8 mouse cellular contexts compared by ENCODE assay signal in the genomic region with DNA sequence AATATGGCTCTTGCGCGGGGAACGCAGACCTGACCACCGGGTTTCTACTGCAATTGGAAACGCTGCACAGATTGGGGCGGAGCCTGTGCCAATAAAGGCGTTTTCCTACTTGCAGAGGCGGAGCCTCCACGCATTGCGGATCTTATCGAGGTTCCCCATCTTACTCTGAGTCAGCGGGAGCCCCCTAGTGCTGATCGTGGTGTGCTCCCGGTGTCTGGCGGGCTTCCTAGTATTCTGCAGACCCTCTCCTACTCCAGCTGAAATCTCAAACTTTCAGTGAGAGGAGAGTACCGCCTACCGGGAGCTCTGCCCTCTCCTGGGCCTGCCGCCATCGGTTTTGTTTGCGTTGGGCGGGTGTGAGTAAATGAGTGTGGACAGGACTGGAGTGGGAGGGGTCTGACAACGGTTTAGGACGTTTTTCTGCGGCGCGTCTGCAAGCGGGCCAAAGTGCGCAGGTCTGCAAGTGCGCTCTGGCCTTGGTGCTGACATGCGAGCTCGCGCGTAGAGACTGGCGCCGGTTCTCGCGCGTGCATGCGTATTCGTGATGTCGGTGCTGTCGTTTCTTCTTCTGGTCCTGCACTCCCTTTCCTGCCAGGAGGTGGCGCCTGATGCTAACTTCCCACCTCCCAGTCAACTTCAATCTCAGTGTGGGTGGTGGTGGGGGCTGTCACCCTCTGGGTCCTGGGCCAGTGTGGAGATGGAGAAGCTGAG. TPM values are rescaled to one million over a fixed set of nuclear protein-coding genes. Genes with fewer than 3 reads are reported as not detected.
DNase-seq lines count a peak whose midpoint lies in the region; ATAC-seq and TF ChIP-seq lines count a peak whose summit lies in the region.

No protein-coding gene starts in this region.

- no peaks in the 10 kb centered on the region for H3K27me3 ChIP-seq in hindbrain, embryonic 16.5 days (replicated peaks; ENCODE audit: control insufficient read depth, insufficient read depth, low read length)

- peak overlapping the region; percentile 88 for H3K4me2 ChIP-seq in hindbrain, embryonic 16.5 days (ENCODE audit: low read length)

- peak overlapping the region; percentile 62 for H3K4me3 ChIP-seq in gastrocnemius, adult 2 months
- peak overlapping the region; percentile 46 for H3K4me3 ChIP-seq in hindbrain, embryonic 16.5 days (ENCODE audit: low read length)

- intact Hi-C loops in gastrocnemius, adult 2 months (cut with DNase I) = no loop called here

- H3K36me3 ChIP-seq in hindbrain, embryonic 16.5 days (ENCODE audit: control insufficient read depth, insufficient read depth, low read length) = no peaks in the 10 kb centered on the region

- peak; percentile 98 for ATAC-seq in common myeloid progenitor, adult 5-6 weeks (replicated peaks; ENCODE audit: low read depth, poor library complexity, severe bottlenecking)
- ATAC-seq in hindbrain, embryonic 16.5 days = peak; percentile 86

- peak overlapping the region; percentile 68 for H3K9ac ChIP-seq in hindbrain, embryonic 16.5 days (ENCODE audit: low read depth, low read length)

- DNase-seq in adipocyte (ENCODE audit: low spot score) = peak; percentile 35
- peak; percentile 87 for DNase-seq in gastrocnemius, adult 2 months
- peak; percentile 90 to 94 for DNase-seq in left cerebral cortex, adult 18-20 months (ENCODE audit: low spot score in 2 of 2)
- peak; percentile 71 for DNase-seq in lung, postnatal 36 days
- DNase-seq in retina, embryonic 14.5 days (ENCODE audit: low spot score) = peak; percentile 94
- peak; percentile 37 for DNase-seq in urinary bladder, adult 2 months (ENCODE audit: low spot score)

- WGBS in hindbrain, embryonic 16.5 days = under 1% methylated on average over 43 of the region's 43 CpGs

- H3K9me3 ChIP-seq in hindbrain, embryonic 16.5 days (ENCODE audit: control insufficient read depth, low read length) = no peaks in the 10 kb centered on the region

- H3K4me1 ChIP-seq in hindbrain, embryonic 16.5 days (ENCODE audit: control insufficient read depth, insufficient read depth, low read depth, low read length) = peaks cover 44% of the 10 kb centered on the region

- H3K27ac ChIP-seq in gastrocnemius, adult 2 months = no peak overlapping the region
- peak overlapping the region; percentile 94 for H3K27ac ChIP-seq in hindbrain, embryonic 16.5 days (ENCODE audit: low read depth, low read length)

- peak; percentile 73 for TF ChIP-seq CTCF in gastrocnemius, adult 2 months (IDR thresholded peaks at IDR 0.05)

RNA-seq across cellular contexts. Expression of a gene that starts 8.2 kb away (rescaled TPM):
- total RNA-seq in common myeloid progenitor, adult 5-6 weeks (2017) = not detected in 2 replicates
- not detected for total RNA-seq in gastrocnemius, adult 2 months (2021)
- polyA plus RNA-seq in hindbrain, embryonic 16.5 days (2015; fragmentation: Nextera tagmentation; extraction: Ambion mirVana) = 130 and 157 TPM in 2 replicates
- 100 to 1,000 TPM; 925 to 932 TPM for total RNA-seq in left cerebral cortex, adult 18-20 months (2021)
- polyA plus RNA-seq in urinary bladder, adult 2 months (2012; rRNA removed) = 0.08 and 0.18 TPM in 2 replicates

RNA-seq across cellular contexts. Expression of a gene that starts 8.5 kb away (rescaled TPM):
- not detected in 2 replicates for total RNA-seq in common myeloid progenitor, adult 5-6 weeks (2017)
- not detected for total RNA-seq in gastrocnemius, adult 2 months (2021)
- 4.5 and 5.7 TPM in 2 replicates for polyA plus RNA-seq in hindbrain, embryonic 16.5 days (2015; fragmentation: Nextera tagmentation; extraction: Ambion mirVana)
- 100 to 1,000 TPM; 131 to 133 TPM for total RNA-seq in left cerebral cortex, adult 18-20 months (2021)
- polyA plus RNA-seq in urinary bladder, adult 2 months (2012; rRNA removed) = 0.07 and 0.10 TPM in 2 replicates

RNA-seq across cellular contexts. Expression of a gene that starts 25.6 kb away (rescaled TPM):
- total RNA-seq in common myeloid progenitor, adult 5-6 weeks (2017) = not detected in 2 replicates
- not detected for total RNA-seq in gastrocnemius, adult 2 months (2021)
- polyA plus RNA-seq in hindbrain, embryonic 16.5 days (2015; fragmentation: Nextera tagmentation; extraction: Ambion mirVana) = not detected in 2 replicates
- not detected for total RNA-seq in left cerebral cortex, adult 18-20 months (2021)
- 0.21 and 0.34 TPM in 2 replicates for polyA plus RNA-seq in urinary bladder, adult 2 months (2012; rRNA removed)

RNA-seq across cellular contexts. Expression of a gene that starts 31.0 kb away (rescaled TPM):
- 0.82 TPM in 1 of 2 replicates, not detected in the other for total RNA-seq in common myeloid progenitor, adult 5-6 weeks (2017)
- total RNA-seq in gastrocnemius, adult 2 months (2021) = 10 to 100 TPM; 15.3 to 25.3 TPM
- polyA plus RNA-seq in hindbrain, embryonic 16.5 days (2015; fragmentation: Nextera tagmentation; extraction: Ambion mirVana) = 105 and 131 TPM in 2 replicates
- total RNA-seq in left cerebral cortex, adult 18-20 months (2021) = 10 to 100 TPM; 95.4 to 97.6 TPM
- polyA plus RNA-seq in urinary bladder, adult 2 months (2012; rRNA removed) = 33.0 and 37.0 TPM in 2 replicates

RNA-seq across cellular contexts. Expression of a gene that starts 56.9 kb away (rescaled TPM):
- total RNA-seq in common myeloid progenitor, adult 5-6 weeks (2017) = not detected in 2 replicates
- total RNA-seq in gastrocnemius, adult 2 months (2021) = not detected
- polyA plus RNA-seq in hindbrain, embryonic 16.5 days (2015; fragmentation: Nextera tagmentation; extraction: Ambion mirVana) = 0.16 and 0.21 TPM in 2 replicates
- total RNA-seq in left cerebral cortex, adult 18-20 months (2021) = under 1 TPM; 0.58 to 0.73 TPM
- polyA plus RNA-seq in urinary bladder, adult 2 months (2012; rRNA removed) = 0.03 TPM in 2 replicates

Comparison
In these comparisons a context has a peak if more than half of its experiments do, and no peak if none do; other contexts are left out.
1. DNase-seq: peak in every context shown above with its lines; median percentile 94 in retina, embryonic 14.5 days; 92 in left cerebral cortex, adult 18-20 months; 87 in gastrocnemius, adult 2 months; 71 in lung, postnatal 36 days; 37 in urinary bladder, adult 2 months; 35 in adipocyte.
2. RNA of a gene that starts 8.2 kb away (total RNA-seq): 925 to 932 TPM in left cerebral cortex, adult 18-20 months; not detected in common myeloid progenitor, adult 5-6 weeks and not detected in gastrocnemius, adult 2 months; every median in the first group is over 100 times any median in the second.
3. RNA of a gene that starts 8.5 kb away (total RNA-seq): 131 to 133 TPM in left cerebral cortex, adult 18-20 months; not detected in gastrocnemius, adult 2 months and not detected in common myeloid progenitor, adult 5-6 weeks; every median in the first group is over 100 times any median in the second.